Mouse (Mus musculus): ENCODE data around the gene Ccl11. TPM values are rescaled to one million over a fixed set of nuclear protein-coding genes. Genes with fewer than 3 reads are reported as not detected.

Gene Ccl11
- polyA plus RNA-seq, 1 experiment from 2014 or later: 61.1 TPM

GRCm38 (mm10) chr11:82066953-82067571 is 9.4 kb downstream of the Ccl11 start:
- DNase-seq (ENCODE audit: low spot score) (no peak), ATAC-seq (replicated peaks; ENCODE audit: low FRiP score, low TSS enrichment, low read depth) (no peak)
- H3K4me1 ChIP-seq (replicated peaks; ENCODE audit: control insufficient read depth, insufficient read depth, low read length): no peaks in the 10 kb centered on the region
- no peaks in the 10 kb centered on the region for H3K36me3 ChIP-seq (ENCODE audit: control insufficient read depth, insufficient read depth, low read length)
- WGBS: 75% methylated on average over 7 of the region's 7 CpGs
- no peaks in the 10 kb centered on the region for H3K27me3 ChIP-seq (replicated peaks; ENCODE audit: control insufficient read depth, insufficient read depth, low read length)
- H3K4me2 ChIP-seq (ENCODE audit: low read length): no peak overlapping the region
- H3K9me3 ChIP-seq (ENCODE audit: control insufficient read depth, low read length): no peaks in the 10 kb centered on the region
- no peak overlapping the region for H3K9ac ChIP-seq (ENCODE audit: low read length)
- no peak overlapping the region for H3K4me3 ChIP-seq (ENCODE audit: low read depth, low read length)
- H3K27ac ChIP-seq (ENCODE audit: low read depth): no peak overlapping the region

- H3K4me2 ChIP-seq (ENCODE audit: low read length): no peak overlapping the region
- H3K36me3 ChIP-seq (ENCODE audit: control insufficient read depth, insufficient read depth, low read length): no peaks in the 10 kb centered on the region
- no peak for ATAC-seq (replicated peaks; ENCODE audit: low FRiP score, low TSS enrichment, low read depth)
- no peak overlapping the region for H3K27ac ChIP-seq (ENCODE audit: low read depth)
- no peaks in the 10 kb centered on the region for H3K9me3 ChIP-seq (ENCODE audit: control insufficient read depth, low read length)
- no peak overlapping the region for H3K4me3 ChIP-seq (ENCODE audit: low read depth, low read length)
- H3K4me1 ChIP-seq (replicated peaks; ENCODE audit: control insufficient read depth, insufficient read depth, low read length): no peaks in the 10 kb centered on the region
- no peaks in the 10 kb centered on the region for H3K27me3 ChIP-seq (replicated peaks; ENCODE audit: control insufficient read depth, insufficient read depth, low read length)
- 80% methylated on average over 3 of the region's 3 CpGs for WGBS
- H3K9ac ChIP-seq (ENCODE audit: low read length): no peak overlapping the region
- no peak for DNase-seq (ENCODE audit: low spot score)
These were observed 13.5 kb downstream of the Ccl11 start for GRCm38 (mm10) chr11:82071076-82071475.

- H3K9ac ChIP-seq (ENCODE audit: low read length): no peak overlapping the region
- 86% methylated on average over 1 of the region's 1 CpGs for WGBS
- H3K9me3 ChIP-seq (ENCODE audit: control insufficient read depth, low read length): no peaks in the 10 kb centered on the region
- no peak overlapping the region for H3K4me2 ChIP-seq (ENCODE audit: low read length)
- DNase-seq (ENCODE audit: low spot score) (no peak), ATAC-seq (replicated peaks; ENCODE audit: low FRiP score, low TSS enrichment, low read depth) (no peak)
- no peak overlapping the region for H3K27ac ChIP-seq (ENCODE audit: low read depth)
- H3K36me3 ChIP-seq (ENCODE audit: control insufficient read depth, insufficient read depth, low read length): no peaks in the 10 kb centered on the region
- H3K27me3 ChIP-seq (replicated peaks; ENCODE audit: control insufficient read depth, insufficient read depth, low read length): no peaks in the 10 kb centered on the region
- no peaks in the 10 kb centered on the region for H3K4me1 ChIP-seq (replicated peaks; ENCODE audit: control insufficient read depth, insufficient read depth, low read length)
- no peak overlapping the region for H3K4me3 ChIP-seq (ENCODE audit: low read depth, low read length)
These were observed 14.8 kb downstream of the Ccl11 start for GRCm38 (mm10) chr11:82072374-82072773.

- Histone ChIP-seq H3K27me3 (replicated peaks; ENCODE audit: control insufficient read depth, insufficient read depth, low read length) (no peaks in the 10 kb centered on the region), H3K4me1 (replicated peaks; ENCODE audit: control insufficient read depth, insufficient read depth, low read length) (no peaks in the 10 kb centered on the region), H3K4me3 (ENCODE audit: low read depth, low read length) (no peak overlapping the region), H3K9ac (ENCODE audit: low read length) (no peak overlapping the region), H3K36me3 (ENCODE audit: control insufficient read depth, insufficient read depth, low read length) (no peaks in the 10 kb centered on the region), H3K27ac (ENCODE audit: low read depth) (no peak overlapping the region), H3K9me3 (ENCODE audit: control insufficient read depth, low read length) (no peaks in the 10 kb centered on the region), H3K4me2 (ENCODE audit: low read length) (no peak overlapping the region)
- DNase-seq (ENCODE audit: low spot score) (peak; percentile 35), ATAC-seq (replicated peaks; ENCODE audit: low FRiP score, low TSS enrichment, low read depth) (no peak)
- WGBS: 70% methylated on average over 3 of the region's 3 CpGs
These were observed 15.4 kb downstream of the Ccl11 start for GRCm38 (mm10) chr11:82072984-82073383.

GRCm38 (mm10) chr11:82073686-82074085 is 16.1 kb downstream of the Ccl11 start:
- no peak overlapping the region for H3K9ac ChIP-seq (ENCODE audit: low read length)
- no peaks in the 10 kb centered on the region for H3K36me3 ChIP-seq (ENCODE audit: control insufficient read depth, insufficient read depth, low read length)
- no peak overlapping the region for H3K27ac ChIP-seq (ENCODE audit: low read depth)
- WGBS: 87% methylated on average over 3 of the region's 3 CpGs
- no peak overlapping the region for H3K4me3 ChIP-seq (ENCODE audit: low read depth, low read length)
- peak; percentile 7 for DNase-seq (ENCODE audit: low spot score)
- H3K4me1 ChIP-seq (replicated peaks; ENCODE audit: control insufficient read depth, insufficient read depth, low read length): no peaks in the 10 kb centered on the region
- H3K4me2 ChIP-seq (ENCODE audit: low read length): no peak overlapping the region
- no peak for ATAC-seq (replicated peaks; ENCODE audit: low FRiP score, low TSS enrichment, low read depth)
- H3K27me3 ChIP-seq (replicated peaks; ENCODE audit: control insufficient read depth, insufficient read depth, low read length): no peaks in the 10 kb centered on the region
- no peaks in the 10 kb centered on the region for H3K9me3 ChIP-seq (ENCODE audit: control insufficient read depth, low read length)

GRCm38 (mm10) chr11:82077031-82077430 is 19.4 kb downstream of the Ccl11 start:
- Histone ChIP-seq H3K4me3 (ENCODE audit: low read depth, low read length) (no peak overlapping the region), H3K9me3 (ENCODE audit: control insufficient read depth, low read length) (no peaks in the 10 kb centered on the region), H3K4me2 (ENCODE audit: low read length) (no peak overlapping the region), H3K27me3 (replicated peaks; ENCODE audit: control insufficient read depth, insufficient read depth, low read length) (no peaks in the 10 kb centered on the region), H3K27ac (ENCODE audit: low read depth) (no peak overlapping the region), H3K9ac (ENCODE audit: low read length) (no peak overlapping the region), H3K36me3 (ENCODE audit: control insufficient read depth, insufficient read depth, low read length) (no peaks in the 10 kb centered on the region), H3K4me1 (replicated peaks; ENCODE audit: control insufficient read depth, insufficient read depth, low read length) (no peaks in the 10 kb centered on the region)
- WGBS: 54% methylated on average over 3 of the region's 3 CpGs
- ATAC-seq (replicated peaks; ENCODE audit: low FRiP score, low TSS enrichment, low read depth): no peak
- no peak for DNase-seq (ENCODE audit: low spot score)

- Histone ChIP-seq H3K27ac (ENCODE audit: low read depth) (0 out of 2 replicates have a peak overlapping the region, but pooled peaks have one; percentile 5), H3K4me2 (ENCODE audit: low read length) (no peak overlapping the region), H3K4me3 (ENCODE audit: low read depth, low read length) (no peak overlapping the region), H3K27me3 (replicated peaks; ENCODE audit: control insufficient read depth, insufficient read depth, low read length) (no peaks in the 10 kb centered on the region), H3K9me3 (ENCODE audit: control insufficient read depth, low read length) (no peaks in the 10 kb centered on the region), H3K36me3 (ENCODE audit: control insufficient read depth, insufficient read depth, low read length) (no peaks in the 10 kb centered on the region), H3K9ac (ENCODE audit: low read length) (no peak overlapping the region), H3K4me1 (replicated peaks; ENCODE audit: control insufficient read depth, insufficient read depth, low read length) (no peaks in the 10 kb centered on the region)
- ATAC-seq (replicated peaks; ENCODE audit: low FRiP score, low TSS enrichment, low read depth): no peak
- no peak for DNase-seq (ENCODE audit: low spot score)
These were observed 20.6 kb downstream of the Ccl11 start for GRCm38 (mm10) chr11:82078136-82078730.

GRCm38 (mm10) chr11:82080865-82081264 is 23.2 kb downstream of the Ccl11 start:
- DNase-seq (ENCODE audit: low spot score) (no peak), ATAC-seq (replicated peaks; ENCODE audit: low FRiP score, low TSS enrichment, low read depth) (no peak)
- Histone ChIP-seq H3K27me3 (replicated peaks; ENCODE audit: control insufficient read depth, insufficient read depth, low read length) (no peaks in the 10 kb centered on the region), H3K36me3 (ENCODE audit: control insufficient read depth, insufficient read depth, low read length) (no peaks in the 10 kb centered on the region), H3K4me1 (replicated peaks; ENCODE audit: control insufficient read depth, insufficient read depth, low read length) (no peaks in the 10 kb centered on the region), H3K27ac (ENCODE audit: low read depth) (no peak overlapping the region), H3K9me3 (ENCODE audit: control insufficient read depth, low read length) (no peaks in the 10 kb centered on the region), H3K4me2 (ENCODE audit: low read length) (no peak overlapping the region), H3K4me3 (ENCODE audit: low read depth, low read length) (no peak overlapping the region), H3K9ac (ENCODE audit: low read length) (no peak overlapping the region)
- WGBS: 75% methylated on average over 3 of the region's 3 CpGs

- WGBS: 93% methylated on average over 3 of the region's 3 CpGs
- no peaks in the 10 kb centered on the region for H3K27me3 ChIP-seq (replicated peaks; ENCODE audit: control insufficient read depth, insufficient read depth, low read length)
- H3K9ac ChIP-seq (ENCODE audit: low read length): no peak overlapping the region
- no peaks in the 10 kb centered on the region for H3K9me3 ChIP-seq (ENCODE audit: control insufficient read depth, low read length)
- H3K36me3 ChIP-seq (ENCODE audit: control insufficient read depth, insufficient read depth, low read length): no peaks in the 10 kb centered on the region
- no peak overlapping the region for H3K27ac ChIP-seq (ENCODE audit: low read depth)
- no peak overlapping the region for H3K4me3 ChIP-seq (ENCODE audit: low read depth, low read length)
- DNase-seq (ENCODE audit: low spot score) (no peak), ATAC-seq (replicated peaks; ENCODE audit: low FRiP score, low TSS enrichment, low read depth) (no peak)
- no peak overlapping the region for H3K4me2 ChIP-seq (ENCODE audit: low read length)
- H3K4me1 ChIP-seq (replicated peaks; ENCODE audit: control insufficient read depth, insufficient read depth, low read length): no peaks in the 10 kb centered on the region
These were observed 26.7 kb downstream of the Ccl11 start for GRCm38 (mm10) chr11:82084360-82084759.
